Mouse (Mus musculus) layer of hippocampus, adult 2 months (tissue): ENCODE measurements around the gene Mospd3. TPM values are rescaled to one million over a fixed set of nuclear protein-coding genes. Genes with fewer than 3 reads are reported as not detected.

Source experiments
- DNase-seq, 2 experiments: peaks; one replicate each; pipeline ENCODE4 v3.0.0; 2022; ENCODE audit warnings: low spot score in 2 of 2
- H3K27ac ChIP-seq: fragments of 200-600 bp; 2 replicates; pipeline ENCODE4 v1.8.1; 2022
- H3K4me3 ChIP-seq: fragments of 200-600 bp; 2 replicates; pipeline ENCODE4 v1.8.1; 2022; ENCODE audit warnings: mild to moderate bottlenecking
- CTCF ChIP-seq: fragments of 200-600 bp; conservative IDR thresholded peaks from 2 replicates; pipeline ENCODE4 v1.8.1; 2022; ENCODE audit warnings: antibody characterized with exemption, mild to moderate bottlenecking, moderate library complexity
- total RNA-seq, 2 experiments: library from RNA; stranded (reverse); gene quantifications; 2 replicates each; pipeline ENCODE4 v1.2.3; 2021

Gene Mospd3
- total RNA-seq, 2 experiments from 2014 or later = 26.2 to 29.3 TPM

DNA sequence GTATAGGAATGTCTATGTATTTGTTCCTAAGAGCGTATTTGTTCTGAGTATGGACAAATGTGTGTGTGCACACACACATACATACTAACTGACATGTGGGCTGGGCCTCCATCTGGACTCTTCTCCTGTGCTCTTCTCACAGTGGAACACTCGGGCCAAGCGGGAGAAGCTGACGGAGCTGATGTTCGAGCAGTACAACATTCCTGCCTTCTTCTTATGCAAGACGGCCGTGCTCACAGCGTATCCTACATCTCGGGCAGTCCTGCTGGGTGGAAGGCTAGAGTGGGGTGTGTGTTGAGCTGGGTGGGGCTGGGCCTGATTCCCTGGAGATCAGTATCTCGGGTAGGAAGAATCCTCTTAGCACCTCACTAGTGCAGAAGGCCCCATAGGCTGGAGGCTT, 37.9 kb downstream of the Mospd3 start:
- DNase-seq = peak in 1 of 2 experiments; percentile 61
- Histone ChIP-seq H3K27ac (peak overlapping the region; percentile 67), H3K4me3 (no peak overlapping the region)
- no peak for TF ChIP-seq CTCF

DNA sequence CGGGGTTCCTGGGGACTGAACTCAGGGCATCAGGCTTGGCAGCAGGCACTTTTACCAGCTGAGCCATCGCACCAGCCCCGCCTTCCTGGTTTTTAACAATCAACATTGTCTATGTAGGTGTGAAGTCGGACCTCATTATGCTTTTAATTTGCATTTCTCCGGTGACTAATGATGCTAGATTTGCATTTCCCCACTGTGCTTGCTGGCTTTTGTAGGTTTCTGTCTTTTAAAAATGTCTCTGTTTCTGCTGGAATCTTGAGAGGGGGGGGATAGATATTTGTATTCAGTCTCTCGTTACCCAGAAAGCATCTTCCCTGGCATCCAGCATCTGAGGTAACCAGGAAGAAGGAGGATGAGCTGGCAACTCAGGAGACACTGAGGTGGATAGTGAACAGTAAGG, 39.3 kb downstream of the Mospd3 start:
- no peak for TF ChIP-seq CTCF
- no peak for DNase-seq
- Histone ChIP-seq H3K4me3 (no peak overlapping the region), H3K27ac (peak overlapping the region; percentile 18; the same call in 1 of the 2 replicates)

GRCm38 (mm10) chr5:137553898-137554297, 47.0 kb downstream of the Mospd3 start:
- DNase-seq = no peak
- H3K4me3 ChIP-seq = peak overlapping the region; percentile 84
- H3K27ac ChIP-seq = peak overlapping the region; percentile 91
- TF ChIP-seq CTCF = no peak

- peak within 1 kb of the TSS; percentile 84 for H3K4me3 ChIP-seq
- H3K27ac ChIP-seq = peak within 1 kb of the TSS; percentile 91
- no peak for TF ChIP-seq CTCF
- peak; percentile 92 to 93 for DNase-seq
Measured at GRCm38 (mm10) chr5:137553411-137553837, 47.4 kb downstream of the Mospd3 start, which contains the start of gene Actl6b. TSS of gene Actl6b (plus strand) at chr5:137553517.

DNA sequence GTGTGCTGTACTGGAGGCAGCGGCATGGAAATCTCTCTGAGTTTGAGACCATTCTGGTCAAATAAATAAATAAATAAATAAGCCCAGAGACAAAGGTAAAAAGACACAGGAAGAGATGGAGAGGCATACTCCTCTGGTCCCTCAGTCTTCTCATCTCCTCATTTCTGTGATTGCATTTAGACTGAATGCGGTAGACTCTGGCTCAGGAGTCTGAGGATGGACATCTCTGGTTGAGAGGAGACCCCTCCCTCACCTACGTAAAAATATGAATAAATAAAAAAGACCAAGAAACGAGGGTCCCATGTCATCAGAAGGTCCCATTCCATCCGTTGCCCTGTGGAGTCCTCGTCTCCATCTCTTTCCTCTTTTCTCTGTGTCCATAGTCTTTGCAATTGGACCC, 47.9 kb downstream of the Mospd3 start:
- Histone ChIP-seq H3K27ac (peak overlapping the region; percentile 91), H3K4me3 (peak overlapping the region; percentile 84)
- no peak for DNase-seq
- no peak for TF ChIP-seq CTCF

GRCm38 (mm10) chr5:137551119-137551518, 49.7 kb downstream of the Mospd3 start:
- H3K27ac ChIP-seq = no peak overlapping the region
- DNase-seq = no peak
- H3K4me3 ChIP-seq = no peak overlapping the region
- TF ChIP-seq CTCF = peak; percentile 73

DNA sequence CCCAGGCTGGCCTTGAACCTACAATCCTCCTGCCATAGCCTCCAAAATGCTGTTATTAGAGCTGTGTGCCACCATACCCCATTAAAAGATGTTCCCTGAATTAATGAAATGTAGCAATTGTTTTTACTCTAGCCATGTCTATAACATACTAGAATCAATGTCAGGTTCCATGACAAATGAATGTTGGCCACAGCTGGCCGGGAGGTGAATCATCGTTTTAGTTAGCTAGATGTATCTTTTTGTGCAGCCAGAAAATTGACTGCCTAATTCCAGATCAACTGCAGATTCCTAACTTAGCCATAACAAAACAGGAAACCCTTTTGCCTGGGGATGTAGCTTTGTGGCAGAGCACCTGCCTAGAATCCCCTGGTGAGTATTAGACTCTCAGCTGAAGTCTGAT, 51.0 kb downstream of the Mospd3 start:
- no peak for TF ChIP-seq CTCF
- no peak for DNase-seq
- Histone ChIP-seq H3K4me3 (no peak overlapping the region), H3K27ac (no peak overlapping the region)

Other genes starting within 250 kb of the Mospd3 start
- under 1 TPM; 0.36 to 0.49 TPM for gene Zan, start 124.0 kb downstream of the Mospd3 start, total RNA-seq
- 10 to 100 TPM; 33.8 to 35.1 TPM for gene Pop7, start 98.5 kb downstream of the Mospd3 start, total RNA-seq
- gene Gigyf1, start 82.5 kb downstream of the Mospd3 start, total RNA-seq = 10 to 100 TPM; 61.9 to 63.5 TPM
- not detected for gene Epo, start 67.8 kb downstream of the Mospd3 start, total RNA-seq
- 100 to 1,000 TPM; 600 to 607 TPM for gene Gnb2, start 67.5 kb downstream of the Mospd3 start, total RNA-seq
- gene Actl6b, start 47.5 kb downstream of the Mospd3 start, total RNA-seq = 100 to 1,000 TPM; 138 to 142 TPM
- gene Tfr2, start 31.2 kb downstream of the Mospd3 start, total RNA-seq = 10 to 100 TPM; 16.7 to 20.2 TPM
- 1 to 10 TPM; 6.1 to 8.4 TPM for gene Pcolce, start 12.7 kb upstream of the Mospd3 start, total RNA-seq
- under 1 TPM in 1 of 2 experiments, not detected in 1; 0.56 TPM for gene Fbxo24, start 27.9 kb upstream of the Mospd3 start, total RNA-seq
- 10 to 100 TPM; 25.4 to 28.1 TPM for gene Lrch4, start 28.1 kb upstream of the Mospd3 start, total RNA-seq
- gene Gm20605, start 28.1 kb upstream of the Mospd3 start, total RNA-seq = 10 to 100 TPM; 15.5 to 19.7 TPM
- gene Sap25, start 40.3 kb upstream of the Mospd3 start, total RNA-seq = 10 to 100 TPM in 1 of 2 experiments, 1 to 10 TPM in 1; 8.4 to 16.4 TPM
- gene Irs3, start 44.7 kb upstream of the Mospd3 start, total RNA-seq = under 1 TPM in 1 of 2 experiments, not detected in 1; 0.15 TPM
- gene Agfg2, start 83.7 kb upstream of the Mospd3 start, total RNA-seq = 10 to 100 TPM; 64.1 to 67.3 TPM
- gene Nyap1, start 140.5 kb upstream of the Mospd3 start, total RNA-seq = 10 to 100 TPM; 70.4 to 72.5 TPM
- gene Tsc22d4, start 144.7 kb upstream of the Mospd3 start, total RNA-seq = 100 to 1,000 TPM; 160 to 174 TPM
- gene Ppp1r35, start 177.8 kb upstream of the Mospd3 start, total RNA-seq = 10 to 100 TPM; 19.8 to 25.4 TPM
- gene Mepce, start 186.6 kb upstream of the Mospd3 start, total RNA-seq = 10 to 100 TPM; 43.6 to 49.2 TPM
- gene Zcwpw1, start 186.7 kb upstream of the Mospd3 start, total RNA-seq = 1 to 10 TPM; 5.7 to 8.1 TPM
- gene Pilra, start 235.2 kb upstream of the Mospd3 start, total RNA-seq = 1 to 10 TPM in 1 of 2 experiments, under 1 TPM in 1; 0.54 to 1.1 TPM